Mouse (Mus musculus): ENCODE measurements around the gene Tmem251. TPM values are rescaled to one million over a fixed set of nuclear protein-coding genes. Genes with fewer than 3 reads are reported as not detected.

The Tmem251 gene
- total RNA-seq, 2 experiments from 2014 or later, result 4.7 TPM

GRCm38 (mm10) chr12:102709896-102710295 is 33.7 kb upstream of the Tmem251 start:
- DNase-seq (ENCODE audit: low spot score in 2 of 2), result no peak

- no peak for DNase-seq (ENCODE audit: low spot score in 2 of 2)
Measured at GRCm38 (mm10) chr12:102710851-102711375, 32.6 kb upstream of the Tmem251 start.

GRCm38 (mm10) chr12:102713153-102713865 is 30.3 kb upstream of the Tmem251 start:
- DNase-seq (ENCODE audit: low spot score in 2 of 2), result no peak

- no peak for DNase-seq (ENCODE audit: low spot score in 2 of 2)
Measured at GRCm38 (mm10) chr12:102714116-102714515, 29.4 kb upstream of the Tmem251 start.

- DNase-seq (ENCODE audit: low spot score in 2 of 2), result no peak
Measured at GRCm38 (mm10) chr12:102714654-102715395, 28.7 kb upstream of the Tmem251 start.

- DNase-seq (ENCODE audit: low spot score in 2 of 2), result peak; percentile 66 to 69
Measured at GRCm38 (mm10) chr12:102719552-102720315, 23.8 kb upstream of the Tmem251 start.

GRCm38 (mm10) chr12:102722451-102722850 is 21.1 kb upstream of the Tmem251 start:
- DNase-seq (ENCODE audit: low spot score in 2 of 2), result no peak

- DNase-seq (ENCODE audit: low spot score in 2 of 2), result no peak
Measured at GRCm38 (mm10) chr12:102722966-102723365, 20.6 kb upstream of the Tmem251 start.

- DNase-seq (ENCODE audit: low spot score in 2 of 2), result no peak
Measured at GRCm38 (mm10) chr12:102723861-102724260, 19.7 kb upstream of the Tmem251 start.

GRCm38 (mm10) chr12:102725146-102725545 is 18.4 kb upstream of the Tmem251 start:
- no peak for DNase-seq (ENCODE audit: low spot score in 2 of 2)

GRCm38 (mm10) chr12:102725761-102726175 is 17.8 kb upstream of the Tmem251 start:
- no peak for DNase-seq (ENCODE audit: low spot score in 2 of 2)

GRCm38 (mm10) chr12:102729855-102730797 is 13.4 kb upstream of the Tmem251 start:
- peak; percentile 69 to 83 for DNase-seq (ENCODE audit: low spot score in 2 of 2)

GRCm38 (mm10) chr12:102730798-102731619 is 12.6 kb upstream of the Tmem251 start:
- DNase-seq (ENCODE audit: low spot score in 2 of 2), result peak; percentile 34 to 46

- peak; percentile 47 to 57 for DNase-seq (ENCODE audit: low spot score in 2 of 2)
Measured at GRCm38 (mm10) chr12:102733381-102733780, 10.2 kb upstream of the Tmem251 start.

- DNase-seq (ENCODE audit: low spot score in 2 of 2), result no peak
Measured at GRCm38 (mm10) chr12:102739096-102739495, 4.5 kb upstream of the Tmem251 start.

GRCm38 (mm10) chr12:102740285-102740684 is 3.3 kb upstream of the Tmem251 start:
- no peak for DNase-seq (ENCODE audit: low spot score in 2 of 2)

- DNase-seq (ENCODE audit: low spot score in 2 of 2), result no peak
Measured at GRCm38 (mm10) chr12:102742056-102742455, 1.5 kb upstream of the Tmem251 start.

GRCm38 (mm10) chr12:102743036-102743588 is 450 bp upstream of the Tmem251 start:
- DNase-seq (ENCODE audit: low spot score in 2 of 2), result peak in 1 of 2 experiments; percentile 29

- DNase-seq (ENCODE audit: low spot score in 2 of 2), result no peak
Measured at GRCm38 (mm10) chr12:102744839-102745238, 1.3 kb downstream of the Tmem251 start.

All from layer of hippocampus, postnatal 10 days (tissue).